Mouse (Mus musculus) heart, adult 18-20 months (tissue): Measurements from ENCODE around the gene C130032M10Rik. TPM values are rescaled to one million over a fixed set of nuclear protein-coding genes. Genes with fewer than 3 reads are reported as not detected.

Experiments used
- DNase-seq, 2 experiments: peaks; one replicate each; pipeline ENCODE4 v3.0.0; 2021 to 2022; ENCODE audit warnings: mixed read lengths in 1 of 2
- long read RNA-seq, 2 experiments: library from polyadenylated mRNA; stranded (forward); transcript quantifications; one replicate each; pipeline ENCODE4 v2.0.0; 2021
- total RNA-seq, 2 experiments: library from RNA; stranded (reverse); gene quantifications; 2 replicates each; pipeline ENCODE4 v1.2.3; 2021

C130032M10Rik gene
- not detected for total RNA-seq
- long read RNA-seq, experiment 1, result 0 reads
- long read RNA-seq, experiment 2, result 0 reads

DNA sequence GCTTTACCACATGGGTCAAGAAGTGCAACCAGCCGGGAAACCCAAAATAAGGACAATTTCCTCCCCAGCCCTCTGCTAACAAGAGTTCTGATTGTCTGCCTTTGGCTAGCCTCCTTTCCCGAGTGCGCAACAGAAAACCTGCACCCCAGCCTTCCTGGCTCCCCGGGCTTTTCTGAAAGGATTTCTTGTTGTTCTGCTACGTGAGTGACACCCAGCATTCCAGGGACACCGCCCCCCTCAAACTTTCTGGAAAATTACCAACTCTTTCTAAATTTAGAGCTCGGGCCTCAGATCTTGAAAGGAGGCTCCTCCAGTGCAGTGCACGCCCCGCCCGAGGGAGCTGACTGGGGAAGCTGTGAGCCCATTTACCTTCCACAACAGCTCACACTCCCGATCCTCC is at the start of gene C130032M10Rik:
Gene C130032M10Rik (plus strand): TSS at position 334 of the 400 bp plus-strand sequence.
- DNase-seq, result no peak

GRCm38 (mm10) chr9:114466871-114467270 is 48.6 kb upstream of the C130032M10Rik start:
- DNase-seq, result no peak

- no peak for DNase-seq
Measured at GRCm38 (mm10) chr9:114468217-114468616, 47.3 kb upstream of the C130032M10Rik start.

- no peak for DNase-seq
Measured at GRCm38 (mm10) chr9:114468701-114469100, 46.8 kb upstream of the C130032M10Rik start.

- no peak for DNase-seq
Measured at GRCm38 (mm10) chr9:114471892-114472291, 43.6 kb upstream of the C130032M10Rik start.

DNA sequence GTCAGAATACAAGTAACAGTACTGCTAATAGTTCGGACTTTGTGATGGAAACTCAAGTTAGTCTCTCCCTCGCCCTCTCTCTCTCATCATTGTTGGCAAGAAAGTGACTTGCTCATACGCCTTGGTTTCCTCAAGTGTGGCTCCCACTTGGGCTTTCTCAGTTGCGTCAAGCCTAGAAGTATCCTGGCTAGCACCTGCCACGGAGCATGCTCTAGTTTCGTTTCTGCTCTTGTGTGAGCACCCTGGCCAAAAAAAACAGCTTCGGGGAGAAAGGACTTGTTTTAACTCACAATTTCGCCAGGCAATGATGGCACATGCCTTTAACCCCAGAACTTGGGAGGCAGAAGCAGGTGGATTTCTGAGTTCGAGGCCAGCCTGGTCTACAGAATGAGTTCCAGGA is 38.5 kb upstream of the C130032M10Rik start:
- DNase-seq, result no peak

DNA sequence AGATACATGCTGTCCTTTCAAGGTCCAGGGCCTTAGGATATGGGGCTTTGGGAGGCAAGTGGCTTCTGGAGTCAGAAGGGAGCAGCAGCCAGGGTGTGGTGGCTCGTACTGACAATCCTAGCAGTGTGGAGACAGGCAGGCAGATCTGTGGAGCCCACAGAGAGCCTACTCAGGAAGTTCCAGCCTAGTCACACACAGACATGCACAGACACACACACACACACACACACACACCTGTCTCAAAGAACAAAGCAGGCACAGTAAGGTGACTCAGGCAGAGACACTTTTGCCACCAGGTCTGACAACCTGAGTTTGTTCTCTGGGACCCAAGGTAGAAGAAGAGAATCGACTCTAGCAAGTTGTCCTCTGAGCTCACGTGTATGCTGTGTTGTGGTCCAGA is 34.6 kb upstream of the C130032M10Rik start:
- DNase-seq, result no peak

DNA sequence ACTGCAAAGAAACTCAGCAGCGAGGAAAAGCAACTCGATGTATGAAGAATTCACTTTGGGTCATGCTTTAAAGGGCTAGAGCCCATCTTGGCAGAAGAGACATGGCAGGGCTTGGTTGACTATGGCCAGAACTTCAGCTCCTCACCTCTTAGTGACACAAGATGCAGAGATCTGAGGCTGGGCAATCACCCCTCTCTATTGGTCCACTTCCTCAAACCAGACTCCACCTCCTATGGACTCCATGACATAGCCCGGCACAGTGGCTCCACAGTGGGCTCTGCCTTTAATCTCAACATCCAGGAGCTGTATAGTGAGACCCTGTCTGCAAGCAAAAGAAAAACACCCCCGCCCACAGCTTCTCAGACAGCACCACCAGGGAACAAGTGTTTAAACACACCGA is 30.7 kb upstream of the C130032M10Rik start:
- DNase-seq, result no peak

DNA sequence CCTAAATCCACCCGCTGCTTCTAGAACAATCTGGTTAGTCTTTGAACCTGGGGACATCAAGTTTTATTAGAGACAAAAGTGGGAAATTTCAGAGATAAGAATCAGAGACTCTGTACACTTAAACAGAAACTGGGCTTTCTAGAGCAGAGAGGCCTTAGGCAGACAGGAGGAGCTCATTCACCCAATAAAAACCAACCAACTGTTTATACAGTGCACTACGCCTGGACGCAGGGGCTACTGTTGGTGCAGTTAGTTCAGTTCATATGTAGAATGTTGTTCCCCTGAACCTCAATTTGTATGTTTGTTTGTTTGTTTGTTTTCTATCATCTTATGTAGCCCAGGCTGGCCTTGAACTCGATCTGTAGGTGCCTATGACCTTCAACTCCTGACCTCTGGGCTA is 28.7 kb upstream of the C130032M10Rik start:
- DNase-seq, result no peak

DNA sequence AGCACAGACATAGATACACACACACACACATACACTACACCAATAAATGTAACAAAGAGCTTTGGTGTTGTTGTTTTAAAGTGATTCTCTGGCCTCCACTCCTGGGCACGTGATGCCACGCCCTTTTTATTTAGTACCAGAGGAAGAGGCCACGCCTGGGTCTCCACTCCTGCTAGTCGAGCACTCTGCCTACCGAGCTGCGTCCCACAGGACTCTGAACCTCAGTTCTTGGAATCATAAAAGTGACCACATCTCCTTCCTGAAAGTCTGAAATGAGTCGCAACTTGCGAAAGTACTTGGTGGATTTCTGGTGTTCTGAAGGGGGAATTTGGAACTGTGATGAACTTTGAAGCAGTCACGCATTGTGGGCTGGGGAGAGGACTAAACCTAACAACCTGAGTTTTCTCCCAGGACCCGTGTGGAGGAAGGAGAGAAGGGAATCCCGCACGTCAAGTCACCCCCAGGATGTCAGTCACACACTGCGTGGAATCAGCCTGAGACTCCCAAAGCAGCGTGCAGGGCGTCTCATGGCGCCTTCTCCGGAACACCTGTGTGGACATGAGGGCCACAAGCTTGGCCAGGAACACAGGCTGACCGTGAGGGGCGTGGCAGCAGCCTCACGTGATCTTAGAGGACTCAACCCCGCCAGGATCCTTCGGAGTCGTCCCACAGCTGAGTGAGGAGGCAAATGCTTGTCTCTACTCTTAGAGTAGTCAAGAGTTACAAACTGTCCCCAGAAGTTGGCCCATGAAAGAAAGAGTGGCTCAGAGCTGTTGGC is 27.8 kb upstream of the C130032M10Rik start:
- DNase-seq, result no peak

DNA sequence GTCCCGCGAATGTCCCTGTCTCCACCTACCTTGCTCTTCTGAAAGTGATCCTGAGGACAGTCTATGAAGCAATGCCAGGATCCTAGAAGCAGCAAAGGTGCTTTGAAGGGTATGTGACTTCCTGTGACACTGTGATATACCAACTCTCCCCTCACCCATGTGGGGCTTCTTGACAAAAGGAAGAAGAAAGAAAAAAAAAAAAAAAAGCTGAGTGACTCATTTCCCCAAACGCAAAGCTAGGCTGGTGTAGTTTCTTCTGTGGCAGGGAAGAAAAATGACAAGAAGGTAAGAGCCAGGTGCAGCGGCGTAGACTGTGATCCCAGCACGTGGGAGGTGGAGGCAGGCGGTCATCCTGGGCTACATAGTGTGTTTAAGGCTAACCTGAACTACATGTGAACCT is 19.0 kb upstream of the C130032M10Rik start:
- no peak for DNase-seq

GRCm38 (mm10) chr9:114498218-114498617 is 17.3 kb upstream of the C130032M10Rik start:
- peak; percentile 61 to 90 for DNase-seq

GRCm38 (mm10) chr9:114499783-114500515 is 15.5 kb upstream of the C130032M10Rik start:
- peak; percentile 39 to 70 for DNase-seq

- DNase-seq, result no peak
Measured at GRCm38 (mm10) chr9:114501111-114501510, 14.4 kb upstream of the C130032M10Rik start.

GRCm38 (mm10) chr9:114501913-114502312 is 13.6 kb upstream of the C130032M10Rik start:
- no peak for DNase-seq

DNA sequence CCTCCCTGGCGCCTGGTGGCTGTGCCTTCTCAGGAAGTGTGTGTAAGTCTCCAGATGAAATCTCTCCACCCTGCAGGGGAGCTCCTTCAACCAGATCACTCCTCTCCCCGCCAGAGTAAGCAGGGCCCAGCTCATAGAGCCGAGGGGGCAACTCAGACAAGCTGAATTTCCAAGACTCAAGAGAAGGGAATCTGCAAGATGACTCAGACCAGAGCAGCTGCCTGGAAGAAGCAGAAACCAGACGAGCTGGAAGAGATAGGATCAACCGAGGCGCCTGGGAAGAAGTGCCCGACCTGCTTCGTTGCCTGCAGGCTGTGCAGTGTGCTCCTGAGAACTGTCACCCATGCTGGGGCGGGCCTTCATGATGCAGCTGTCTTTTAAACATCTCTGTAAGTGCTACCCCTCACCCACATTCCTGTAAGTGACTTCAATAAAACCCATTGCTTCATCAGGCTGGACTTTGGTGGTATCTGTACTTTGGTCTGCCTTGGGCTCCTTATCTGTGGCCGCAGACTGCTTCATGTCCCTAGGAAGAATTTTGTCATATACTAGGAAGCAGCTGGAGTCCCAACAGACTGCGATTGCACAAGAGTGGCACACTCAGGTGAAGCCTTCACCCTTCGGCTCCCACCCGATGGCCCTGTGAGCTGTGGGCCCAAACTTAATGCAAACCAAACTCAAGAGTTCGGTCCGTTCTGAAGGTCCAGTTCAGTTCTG is 12.6 kb upstream of the C130032M10Rik start:
- DNase-seq, result no peak

DNA sequence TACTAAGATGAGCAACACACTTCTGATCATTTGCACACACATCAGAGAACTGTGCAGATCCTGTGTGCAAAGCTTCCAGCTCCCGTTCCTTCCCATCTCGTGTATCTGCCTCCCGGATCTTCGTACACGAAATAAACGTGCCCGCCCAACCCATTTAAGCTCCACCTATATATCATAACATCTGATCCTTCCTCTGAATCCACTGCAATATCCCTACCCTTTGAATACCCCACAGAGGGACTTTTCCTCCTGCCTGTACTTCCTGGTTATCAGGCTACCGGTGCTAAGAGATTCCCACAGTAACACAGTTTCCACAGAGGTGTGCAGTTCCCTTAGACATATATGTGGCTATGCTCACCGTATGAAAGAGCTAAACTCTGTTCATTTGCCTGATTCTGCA is 10.7 kb upstream of the C130032M10Rik start, which contains the start of gene Ccr4:
Gene Ccr4 (minus strand): TSS at position 101 of the 400 bp plus-strand sequence.
- DNase-seq, result no peak

DNA sequence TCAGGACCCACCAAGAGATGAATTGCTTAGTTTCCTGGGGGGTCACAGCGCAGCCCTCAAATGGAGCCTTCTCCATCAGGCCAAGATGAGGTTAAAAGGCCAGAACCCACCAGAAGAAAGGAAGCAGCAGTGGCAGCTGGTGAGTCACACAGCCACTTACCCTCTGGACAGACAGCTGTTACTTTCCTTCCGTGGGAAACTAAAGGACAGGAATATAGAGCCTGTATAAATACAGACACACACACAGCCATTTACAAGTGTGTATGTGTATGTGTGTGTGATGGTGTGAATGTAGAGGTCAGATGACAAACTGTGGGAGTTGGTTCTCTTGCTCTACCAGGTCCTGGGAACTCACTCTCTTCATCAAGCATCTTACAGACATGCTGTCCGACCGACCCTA is 8.9 kb upstream of the C130032M10Rik start:
- no peak for DNase-seq

DNA sequence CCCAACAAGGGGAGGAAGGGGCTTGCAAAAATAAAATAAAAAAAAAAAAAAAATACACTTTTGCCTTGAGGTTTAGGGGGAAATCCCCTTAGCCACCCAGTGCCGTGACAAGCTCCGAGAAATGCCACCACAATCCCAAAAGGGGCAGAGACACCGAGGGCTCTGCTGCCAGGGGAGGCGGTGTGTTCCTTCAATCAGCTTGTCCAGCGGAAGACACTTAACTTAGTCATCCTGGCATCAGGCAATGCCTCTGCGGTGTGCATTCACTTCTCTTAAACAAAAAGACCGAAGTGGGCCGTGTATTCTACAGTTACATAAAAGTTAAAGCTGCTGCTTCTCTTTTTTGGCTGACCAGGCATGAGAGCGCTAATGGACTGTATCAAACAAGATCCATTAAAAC is 8.1 kb upstream of the C130032M10Rik start:
- no peak for DNase-seq

- no peak for DNase-seq
Measured at GRCm38 (mm10) chr9:114509785-114510184, 5.7 kb upstream of the C130032M10Rik start.

GRCm38 (mm10) chr9:114512831-114513230 is 2.7 kb upstream of the C130032M10Rik start:
- no peak for DNase-seq

- no peak for DNase-seq
Measured at GRCm38 (mm10) chr9:114517924-114518497, 2.5 kb downstream of the C130032M10Rik start.
